Mouse (Mus musculus): ENCODE results near the gene Grik2. TPM values are rescaled to one million over a fixed set of nuclear protein-coding genes. Genes with fewer than 3 reads are reported as not detected.

Gene Grik2
- 12.3 and 12.9 TPM in 2 replicates for polyA plus RNA-seq (2012; rRNA removed)

GRCm38 (mm10) chr10:49788381-49788906 is at the start of gene Grik2:
Grik2 (minus strand) TSS chr10:49788766.

